Mouse (Mus musculus) stomach, postnatal 0 days (tissue): ENCODE measurements around the gene Ermap.

Source experiments
- CTCF ChIP-seq: IDR thresholded peaks from 2 replicates; pipeline ENCODE4 v1.5.1; 2016; ENCODE audit warnings: antibody characterized with exemption, low read depth, mild to moderate bottlenecking, moderate library complexity
- EP300 ChIP-seq: optimal IDR thresholded peaks from 2 replicates; pipeline ENCODE3; 2016; ENCODE audit warnings: antibody characterized with exemption

DNA sequence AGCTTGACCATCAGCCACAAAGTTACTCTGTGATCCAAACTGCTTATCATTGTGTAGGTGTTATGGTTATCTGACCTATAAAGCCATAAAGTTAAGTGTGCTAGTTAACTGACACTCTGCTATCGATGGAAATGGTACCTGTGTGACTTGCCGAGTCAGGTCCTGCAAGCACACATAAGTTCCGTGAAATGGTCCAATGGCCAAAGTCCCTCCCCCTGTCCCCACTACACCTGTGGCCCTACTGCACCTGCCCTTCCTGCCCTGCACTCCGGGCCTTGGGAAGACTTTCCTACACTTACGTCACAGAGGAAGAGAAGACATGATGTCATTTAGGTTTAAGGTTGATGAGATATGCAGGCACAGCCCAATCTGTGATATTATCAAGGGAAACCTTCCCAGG, 42.5 kb downstream of the Ermap start:
- TF ChIP-seq CTCF (no peak), EP300 (no peak)
